Mouse (Mus musculus) neural tube, embryonic 12.5 days (tissue): ENCODE measurements at regions not wholly inside any gene's neighbourhood (a gene's known extent, or its start where the extent isn't known, plus 50 kb on each side); places are given as distances from the start of the nearest gene placed in this dataset.

Source experiments
- ATAC-seq: fragments of 200-750 bp; cut with Nextera tagmentation; 2 replicates; pipeline ENCODE4 v1.8.0; 2017; ENCODE audit warnings: low read depth, mild to moderate bottlenecking, moderate TSS enrichment, moderate library complexity; ENCODE audit not compliant: low FRiP score
- H3K27ac ChIP-seq: fragments of 300-500 bp; sonication (generic); 2 replicates; pipeline ENCODE4 v1.5.1; 2016
- H3K27me3 ChIP-seq: fragments of 300-500 bp; sonication (generic); replicated peaks from 2 replicates; pipeline ENCODE4 v1.6.1; 2016; ENCODE audit warnings: mild to moderate bottlenecking
- H3K36me3 ChIP-seq: fragments of 300-500 bp; sonication (generic); 2 replicates; pipeline ENCODE4 v1.6.1; 2016; ENCODE audit warnings: mild to moderate bottlenecking
- H3K4me1 ChIP-seq: fragments of 300-500 bp; sonication (generic); 2 replicates; pipeline ENCODE4 v1.6.1; 2016
- H3K4me2 ChIP-seq: fragments of 300-500 bp; sonication (generic); replicated peaks from 2 replicates; pipeline ENCODE4 v1.6.1; 2016; ENCODE audit warnings: mild to moderate bottlenecking
- H3K4me3 ChIP-seq: fragments of 300-500 bp; sonication (generic); 2 replicates; pipeline ENCODE4 v1.5.1; 2016
- H3K9ac ChIP-seq: fragments of 300-500 bp; sonication (generic); 2 replicates; pipeline ENCODE4 v1.6.1; 2016; ENCODE audit warnings: mild to moderate bottlenecking
- H3K9me3 ChIP-seq: fragments of 300-500 bp; sonication (generic); 2 replicates; pipeline ENCODE4 v1.6.1; 2016; ENCODE audit warnings: mild to moderate bottlenecking
- WGBS: fragments of 180-500 bp; shearing (Covaris S2); methylation state at CpG from one replicate; pipeline ENCODE4 v1.1.7; 2016; 5-methylcytosine and 5-hydroxymethylcytosine counted together

- 81% methylated on average over 20 of the region's 20 CpGs for WGBS
- Histone ChIP-seq H3K4me3 (no peak overlapping the region), H3K9me3 (no peaks in the 10 kb centered on the region; the same call in 1 of the 2 replicates), H3K4me1 (no peaks in the 10 kb centered on the region), H3K4me2 (no peak overlapping the region), H3K27ac (no peak overlapping the region), H3K27me3 (no peaks in the 10 kb centered on the region), H3K36me3 (no peaks in the 10 kb centered on the region), H3K9ac (no peak overlapping the region)
- ATAC-seq: no peak
Observed at GRCm38 (mm10) chr9:46516401-46517130, 196.8 kb upstream of the 4931429L15Rik start.

GRCm38 (mm10) chr9:46512276-46513051 lies 192.7 kb upstream of the 4931429L15Rik start:
- Histone ChIP-seq H3K36me3 (no peaks in the 10 kb centered on the region), H3K4me1 (peaks cover 6% of the 10 kb centered on the region; the same call in 1 of the 2 replicates), H3K9me3 (no peaks in the 10 kb centered on the region; the same call in 1 of the 2 replicates), H3K27me3 (no peaks in the 10 kb centered on the region), H3K4me3 (no peak overlapping the region), H3K27ac (no peak overlapping the region), H3K9ac (no peak overlapping the region), H3K4me2 (no peak overlapping the region)
- no peak for ATAC-seq
- 77% methylated on average over 6 of the region's 6 CpGs for WGBS

- H3K9me3 ChIP-seq: no peaks in the 10 kb centered on the region; the same call in 1 of the 2 replicates
- 51% methylated on average over 6 of the region's 6 CpGs for WGBS
- H3K4me1 ChIP-seq: peaks cover 6% of the 10 kb centered on the region; the same call in 1 of the 2 replicates
- H3K27ac ChIP-seq: no peak overlapping the region
- no peaks in the 10 kb centered on the region for H3K27me3 ChIP-seq
- H3K9ac ChIP-seq: no peak overlapping the region
- H3K4me3 ChIP-seq: no peak overlapping the region
- H3K36me3 ChIP-seq: no peaks in the 10 kb centered on the region
- H3K4me2 ChIP-seq: no peak overlapping the region
- no peak for ATAC-seq
Observed at GRCm38 (mm10) chr9:46511307-46511706, 191.5 kb upstream of the 4931429L15Rik start.

- Histone ChIP-seq H3K4me1 (peaks cover 7% of the 10 kb centered on the region), H3K9me3 (no peaks in the 10 kb centered on the region; the same call in 1 of the 2 replicates), H3K4me2 (no peak overlapping the region), H3K36me3 (no peaks in the 10 kb centered on the region), H3K27ac (no peak overlapping the region), H3K27me3 (no peaks in the 10 kb centered on the region), H3K4me3 (no peak overlapping the region), H3K9ac (0 out of 2 replicates have a peak overlapping the region, but pooled peaks have one; percentile 13)
- 55% methylated on average over 5 of the region's 5 CpGs for WGBS
- no peak for ATAC-seq
Observed at GRCm38 (mm10) chr9:46509896-46510295, 190.1 kb upstream of the 4931429L15Rik start.

GRCm38 (mm10) chr9:46509458-46509857 lies 189.7 kb upstream of the 4931429L15Rik start:
- no peak overlapping the region for H3K27ac ChIP-seq
- H3K4me3 ChIP-seq: no peak overlapping the region
- no peaks in the 10 kb centered on the region for H3K27me3 ChIP-seq
- H3K9me3 ChIP-seq: no peaks in the 10 kb centered on the region; the same call in 1 of the 2 replicates
- peaks cover 11% of the 10 kb centered on the region for H3K4me1 ChIP-seq
- no peak overlapping the region for H3K9ac ChIP-seq
- ATAC-seq: no peak
- 17% methylated on average over 5 of the region's 5 CpGs for WGBS
- no peak overlapping the region for H3K4me2 ChIP-seq
- no peaks in the 10 kb centered on the region for H3K36me3 ChIP-seq

GRCm38 (mm10) chr9:46507036-46507435 lies 187.2 kb upstream of the 4931429L15Rik start:
- WGBS: 92% methylated on average over 4 of the region's 4 CpGs
- no peak overlapping the region for H3K4me3 ChIP-seq
- no peaks in the 10 kb centered on the region for H3K27me3 ChIP-seq
- H3K9me3 ChIP-seq: no peaks in the 10 kb centered on the region
- ATAC-seq: no peak
- H3K4me2 ChIP-seq: no peak overlapping the region
- H3K4me1 ChIP-seq: peaks cover 22% of the 10 kb centered on the region
- H3K36me3 ChIP-seq: no peaks in the 10 kb centered on the region
- no peak overlapping the region for H3K27ac ChIP-seq
- no peak overlapping the region for H3K9ac ChIP-seq

GRCm38 (mm10) chr9:46504536-46504935 lies 184.8 kb upstream of the 4931429L15Rik start:
- 10% methylated on average over 12 of the region's 12 CpGs for WGBS
- no peak overlapping the region for H3K9ac ChIP-seq
- H3K4me3 ChIP-seq: no peak overlapping the region
- no peak for ATAC-seq
- H3K27me3 ChIP-seq: no peaks in the 10 kb centered on the region
- H3K9me3 ChIP-seq: no peaks in the 10 kb centered on the region
- no peak overlapping the region for H3K27ac ChIP-seq
- peak overlapping the region; percentile 31; the same call in 1 of the 2 replicates for H3K4me2 ChIP-seq
- H3K36me3 ChIP-seq: no peaks in the 10 kb centered on the region
- H3K4me1 ChIP-seq: peaks cover 17% of the 10 kb centered on the region

GRCm38 (mm10) chr9:46504133-46504416 lies 184.3 kb upstream of the 4931429L15Rik start:
- peak overlapping the region; percentile 28; the same call in 1 of the 2 replicates for H3K4me2 ChIP-seq
- H3K27ac ChIP-seq: no peak overlapping the region
- 25% methylated on average over 3 of the region's 3 CpGs for WGBS
- peak; percentile 61; the same call in 1 of the 2 replicates for ATAC-seq
- no peaks in the 10 kb centered on the region for H3K27me3 ChIP-seq
- no peaks in the 10 kb centered on the region for H3K36me3 ChIP-seq
- H3K4me1 ChIP-seq: peaks cover 17% of the 10 kb centered on the region
- no peak overlapping the region for H3K9ac ChIP-seq
- no peaks in the 10 kb centered on the region for H3K9me3 ChIP-seq
- H3K4me3 ChIP-seq: no peak overlapping the region

- peak overlapping the region; percentile 28; the same call in 1 of the 2 replicates for H3K4me2 ChIP-seq
- H3K27me3 ChIP-seq: no peaks in the 10 kb centered on the region
- no peaks in the 10 kb centered on the region for H3K9me3 ChIP-seq
- no peak overlapping the region for H3K9ac ChIP-seq
- H3K4me1 ChIP-seq: peaks cover 17% of the 10 kb centered on the region
- no peaks in the 10 kb centered on the region for H3K36me3 ChIP-seq
- peak; percentile 56 for ATAC-seq
- 55% methylated on average over 8 of the region's 8 CpGs for WGBS
- no peak overlapping the region for H3K27ac ChIP-seq
- H3K4me3 ChIP-seq: no peak overlapping the region
Observed at GRCm38 (mm10) chr9:46503321-46504132, 183.7 kb upstream of the 4931429L15Rik start.

GRCm38 (mm10) chr9:46499426-46499825 lies 179.6 kb upstream of the 4931429L15Rik start:
- H3K27me3 ChIP-seq: no peaks in the 10 kb centered on the region
- H3K27ac ChIP-seq: no peak overlapping the region
- no peak overlapping the region for H3K9ac ChIP-seq
- WGBS: 8% methylated on average over 2 of the region's 2 CpGs
- ATAC-seq: no peak
- H3K9me3 ChIP-seq: no peaks in the 10 kb centered on the region
- H3K4me2 ChIP-seq: no peak overlapping the region
- no peaks in the 10 kb centered on the region for H3K36me3 ChIP-seq
- peaks cover 11% of the 10 kb centered on the region for H3K4me1 ChIP-seq
- no peak overlapping the region for H3K4me3 ChIP-seq

GRCm38 (mm10) chr9:46498861-46499260 lies 179.1 kb upstream of the 4931429L15Rik start:
- no peak for ATAC-seq
- H3K36me3 ChIP-seq: no peaks in the 10 kb centered on the region
- WGBS: 62% methylated on average over 5 of the region's 5 CpGs
- no peak overlapping the region for H3K27ac ChIP-seq
- H3K4me3 ChIP-seq: no peak overlapping the region
- H3K4me1 ChIP-seq: peaks cover 8% of the 10 kb centered on the region
- H3K4me2 ChIP-seq: no peak overlapping the region
- no peaks in the 10 kb centered on the region for H3K27me3 ChIP-seq
- no peak overlapping the region for H3K9ac ChIP-seq
- no peaks in the 10 kb centered on the region for H3K9me3 ChIP-seq

- H3K27ac ChIP-seq: no peak overlapping the region
- no peaks in the 10 kb centered on the region for H3K27me3 ChIP-seq
- ATAC-seq: no peak
- H3K4me2 ChIP-seq: no peak overlapping the region
- no peaks in the 10 kb centered on the region for H3K4me1 ChIP-seq
- no peak overlapping the region for H3K4me3 ChIP-seq
- WGBS: 67% methylated on average over 6 of the region's 6 CpGs
- no peaks in the 10 kb centered on the region for H3K9me3 ChIP-seq
- no peak overlapping the region for H3K9ac ChIP-seq
- no peaks in the 10 kb centered on the region for H3K36me3 ChIP-seq
Observed at GRCm38 (mm10) chr9:46495276-46495675, 175.5 kb upstream of the 4931429L15Rik start.
